Mouse (Mus musculus) cerebellum, adult 2 months (tissue): Measurements from ENCODE around the gene 4933428M09Rik.

Source experiments
- CTCF ChIP-seq: fragments of 200-500 bp; IDR thresholded peaks from 2 replicates; pipeline ENCODE4 v1.5.1; 2011; ENCODE audit warnings: low read depth, mild to moderate bottlenecking, control low read depth, low read length, moderate library complexity, borderline replicate concordance; ENCODE audit not compliant: insufficient read depth
- POLR2A ChIP-seq: fragments of 200-500 bp; IDR thresholded peaks from 2 replicates; pipeline ENCODE4 v1.6.1; 2011; ENCODE audit warnings: low read length, control low read depth, borderline replicate concordance; ENCODE audit not compliant: insufficient read depth

DNA sequence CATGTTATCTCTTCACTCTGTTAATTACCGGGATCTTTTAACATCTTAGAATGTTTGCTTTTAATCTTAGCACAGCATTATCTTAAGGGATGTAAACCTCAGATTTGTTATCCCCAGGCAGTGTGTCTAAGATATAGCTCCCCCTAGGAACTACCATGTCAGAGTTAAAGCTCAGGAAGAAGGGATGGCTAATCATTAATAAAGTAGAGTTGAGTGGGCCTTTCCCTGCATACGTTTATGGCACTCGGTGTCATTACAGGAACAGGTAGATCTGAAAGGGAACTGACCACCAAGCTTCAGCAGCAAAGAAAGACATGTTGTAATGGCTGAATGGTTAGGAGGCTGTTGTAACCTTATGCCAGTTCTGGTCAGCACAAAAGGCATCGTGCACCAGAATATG lies 35.7 kb downstream of the 4933428M09Rik start:
- TF ChIP-seq POLR2A (no peak), CTCF (no peak)
